Mouse (Mus musculus) 3134 (cell line): Measurements from ENCODE around the gene Ggn.
"Not testable (repeated sequence)": the region's sequence is repeated elsewhere in the genome, so short reads cannot be mapped to it uniquely, and the experiment has no call there.

Experiments
- DNase-seq: peaks from one replicate; pipeline ENCODE4 v3.0.0-alpha.2; 2011; ENCODE audit warnings: low spot score; ENCODE audit not compliant: insufficient read length; ENCODE audit errors: extremely low read depth

The Ggn gene

DNA sequence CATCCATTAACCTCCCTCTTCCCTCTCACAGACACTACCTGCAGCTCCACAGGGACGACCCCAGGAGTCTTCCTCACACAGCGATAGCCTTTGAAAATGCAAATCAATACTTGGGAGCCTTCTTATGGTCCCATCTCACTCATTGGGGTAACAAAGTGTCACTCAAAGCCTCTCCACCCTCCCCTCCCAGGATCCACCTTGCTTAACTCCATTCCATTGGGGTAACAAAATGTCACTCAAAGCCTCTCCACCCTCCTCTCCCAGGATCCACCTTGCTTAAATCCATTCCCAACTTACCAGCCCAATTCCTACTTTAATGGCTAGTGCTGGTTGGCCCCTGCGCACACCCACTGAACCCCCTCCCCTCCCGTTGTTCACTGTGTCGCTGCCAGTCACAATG lies 11.7 kb upstream of the Ggn start:
- no peak for DNase-seq

DNA sequence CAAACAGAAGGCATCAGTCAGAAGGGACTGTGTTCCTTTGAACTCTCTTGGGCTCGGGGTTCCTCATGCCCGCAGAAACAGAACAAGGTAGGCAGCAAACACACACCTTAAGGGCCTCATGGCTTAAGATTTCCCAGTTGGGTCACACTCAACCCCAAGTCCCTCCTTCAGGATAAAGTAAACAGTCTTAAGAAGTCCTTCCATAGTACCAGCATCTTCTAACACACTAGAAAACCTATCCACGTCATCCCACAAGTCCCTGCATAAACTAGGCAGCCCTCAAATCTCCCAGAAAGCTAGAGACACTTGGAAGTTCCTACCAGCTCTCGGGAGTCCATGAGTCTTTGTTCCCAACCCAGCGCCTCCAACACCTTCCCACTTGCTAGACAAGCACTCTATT lies 7.7 kb upstream of the Ggn start:
- no peak for DNase-seq

DNA sequence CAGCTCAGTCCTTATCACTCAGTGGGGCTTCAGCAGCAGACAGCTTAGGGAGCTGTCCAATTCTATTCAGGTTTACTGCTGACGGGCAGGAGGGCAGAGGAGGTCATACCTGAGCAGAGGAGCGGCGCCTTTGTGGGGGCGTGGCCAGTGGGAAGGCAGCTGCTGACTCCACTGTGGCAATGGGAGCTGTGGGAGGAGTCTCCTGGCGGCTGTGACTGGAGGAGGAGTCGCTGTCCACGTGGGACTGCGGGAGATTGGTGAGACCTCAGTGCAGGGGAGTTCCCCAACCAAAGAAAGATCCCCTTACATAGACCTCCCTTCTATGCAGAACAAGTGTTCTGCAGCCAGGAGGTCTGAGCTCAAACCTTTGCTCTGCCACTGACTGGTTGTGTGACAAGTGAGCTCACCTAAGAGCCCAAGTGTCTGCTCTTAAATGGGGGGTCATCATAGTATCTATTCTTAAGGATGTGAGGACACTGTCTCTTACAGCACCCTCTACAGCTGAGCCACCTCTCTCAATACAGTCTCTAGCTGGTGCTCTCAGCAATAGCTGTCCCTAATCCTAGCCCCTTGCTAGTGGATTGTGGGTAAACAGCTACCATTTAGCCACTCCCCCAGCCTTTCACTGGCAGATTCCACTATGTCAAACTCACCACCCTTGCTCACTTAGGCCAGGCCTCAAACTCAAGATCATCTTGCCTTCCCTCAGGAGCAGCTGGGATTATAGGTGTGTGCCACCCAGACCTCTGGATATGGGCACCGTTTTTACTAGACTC lies 7.1 kb upstream of the Ggn start:
- DNase-seq: no peak

DNA sequence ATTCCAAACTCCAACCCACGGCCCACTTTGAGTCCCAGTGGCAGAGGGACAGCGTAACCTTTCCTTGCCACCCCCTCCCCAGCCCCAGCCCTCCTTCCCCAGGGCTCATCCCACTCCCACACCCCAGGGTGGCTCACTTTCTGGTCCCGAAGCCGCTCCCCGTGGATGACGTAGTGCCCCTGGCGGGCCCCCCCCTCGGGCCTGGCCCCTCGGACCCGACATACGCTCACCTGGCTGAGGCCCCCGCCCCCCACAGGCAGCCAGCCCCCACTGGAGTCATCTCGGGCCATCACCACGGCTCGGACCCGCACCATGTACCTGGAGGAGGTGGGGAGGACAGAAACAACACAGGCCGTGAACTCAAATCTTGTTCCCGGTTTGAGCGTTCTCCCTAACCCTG lies 2.4 kb upstream of the Ggn start:
- no peak for DNase-seq

DNA sequence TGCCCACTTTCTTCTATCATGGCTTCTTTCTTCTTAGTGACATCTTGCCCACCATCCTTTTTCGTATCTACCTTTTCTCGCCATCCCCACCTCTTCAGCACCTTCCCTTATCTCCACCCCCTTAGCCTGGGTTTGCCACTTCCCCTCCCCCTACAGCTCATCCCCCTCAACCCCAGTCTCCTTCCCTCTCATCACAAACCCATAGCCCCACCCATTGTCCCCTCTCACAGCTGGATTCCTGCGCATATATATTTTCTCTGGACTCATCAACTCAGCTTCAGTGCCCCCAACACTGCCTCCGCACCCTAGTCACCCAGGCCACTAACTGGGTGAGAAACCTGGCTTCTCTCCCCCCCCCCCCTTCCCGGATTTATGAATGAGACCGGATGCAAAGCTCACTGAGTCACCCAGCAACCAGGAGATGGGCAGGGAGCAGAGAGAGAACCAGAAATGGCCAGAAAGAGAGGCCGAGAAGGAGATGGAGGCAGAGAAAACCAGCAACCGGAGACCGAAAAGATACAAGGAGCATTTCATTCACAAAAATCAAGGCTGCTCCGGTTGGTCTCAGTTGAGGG lies 1.8 kb upstream of the Ggn start:
- DNase-seq: peak; percentile 34

DNA sequence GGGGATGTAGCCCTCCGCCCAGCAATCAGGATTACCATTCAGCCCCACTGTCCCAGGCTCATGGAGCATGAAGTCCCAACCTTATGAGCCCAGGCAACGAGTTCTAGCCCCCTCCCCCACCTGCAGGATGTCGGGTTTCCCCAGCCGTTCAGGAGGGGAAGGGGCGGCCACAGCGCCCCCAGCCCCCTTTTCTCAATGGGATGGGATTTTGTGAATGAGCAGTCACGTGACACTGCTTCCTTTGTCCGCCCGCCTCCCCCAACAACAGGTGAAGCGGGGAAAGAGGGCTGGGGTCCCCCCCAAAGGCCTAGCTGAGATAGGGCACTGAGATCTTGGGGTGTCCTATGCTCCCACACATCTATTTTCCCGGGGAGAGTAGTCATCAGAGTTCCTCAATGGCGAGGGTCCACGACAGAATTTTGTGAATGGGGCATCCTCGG lies 1.2 kb upstream of the Ggn start:
- no peak for DNase-seq

DNA sequence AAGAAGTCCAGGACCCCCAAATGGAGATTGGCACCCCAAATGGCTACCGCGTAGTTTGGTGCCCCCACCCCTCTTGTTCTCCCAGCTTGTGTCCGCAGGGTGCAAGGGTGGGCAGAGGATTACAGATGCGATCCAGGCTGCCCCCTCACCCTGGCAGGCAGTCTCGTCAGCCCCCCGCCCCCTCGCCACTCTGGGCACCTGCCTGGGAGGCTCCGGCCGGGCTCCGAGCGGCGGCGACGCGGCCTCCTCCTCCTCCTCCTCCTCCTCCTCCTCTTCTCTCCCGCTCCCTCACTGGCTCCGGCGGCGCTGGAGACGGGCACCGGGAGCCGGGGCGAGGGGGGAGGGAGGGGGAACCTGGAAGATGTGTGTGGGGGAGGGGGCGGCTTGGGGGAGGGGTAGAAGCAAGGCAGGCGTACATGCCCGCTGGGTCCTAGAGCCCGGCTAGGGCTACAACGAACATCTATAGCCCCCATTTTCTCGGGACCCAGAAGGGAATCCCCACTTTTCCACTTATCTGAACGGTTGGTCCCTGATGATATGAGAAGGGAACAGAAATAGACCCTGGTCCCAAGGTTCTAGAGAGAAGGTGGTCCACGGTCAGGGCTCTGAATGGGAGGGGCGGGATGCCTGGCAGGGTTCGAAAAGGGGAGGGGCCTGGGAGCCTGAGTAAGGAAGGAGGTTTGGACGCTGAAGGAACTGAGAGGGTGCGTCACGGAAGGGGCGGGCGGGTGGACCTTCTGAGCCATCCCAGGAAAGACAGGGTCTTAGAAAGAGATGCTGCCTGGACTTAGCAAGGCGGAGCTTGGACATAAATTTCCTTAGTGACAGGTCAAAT lies 562 bp upstream of the Ggn start:
- peak; percentile 88 for DNase-seq

DNA sequence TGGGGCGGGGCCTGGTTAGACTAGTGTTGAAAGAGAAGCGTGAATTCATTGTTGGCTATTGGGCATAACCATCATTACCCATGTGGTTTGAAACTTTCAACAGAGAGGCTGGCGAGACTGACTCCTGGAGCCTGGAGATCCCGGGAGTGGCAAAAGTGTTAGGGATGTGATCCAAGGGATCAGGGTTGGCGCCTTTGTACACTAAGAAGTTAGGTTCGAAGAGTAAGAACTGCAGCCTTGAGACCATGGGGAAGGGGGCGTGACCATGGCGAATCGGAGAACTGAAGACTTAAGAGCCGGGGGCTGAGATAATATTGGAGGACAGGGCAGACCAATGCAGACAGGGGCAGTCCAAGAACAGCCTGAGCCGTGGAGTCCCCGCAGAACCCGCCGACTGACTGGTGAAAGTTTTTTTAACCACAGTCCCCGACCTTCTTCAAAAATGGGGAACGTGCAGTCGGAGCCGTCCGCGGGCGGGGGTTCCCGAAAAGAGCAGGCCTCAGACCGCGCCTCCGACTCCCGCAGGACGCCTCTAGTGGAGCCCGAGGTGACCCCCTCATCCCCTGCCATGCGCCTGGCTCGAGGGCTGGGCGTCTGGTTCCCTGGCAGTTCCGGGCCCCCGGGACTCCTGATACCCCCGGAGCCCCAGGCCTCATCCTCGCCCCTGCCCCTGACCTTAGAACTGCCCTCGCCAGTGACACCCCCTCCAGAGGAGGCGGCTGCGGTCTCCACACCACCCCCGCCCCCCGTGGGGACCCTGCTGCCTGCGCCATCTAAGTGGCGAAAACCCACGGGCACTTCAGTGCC lies 948 bp downstream of the Ggn start:
- no peak for DNase-seq

DNA sequence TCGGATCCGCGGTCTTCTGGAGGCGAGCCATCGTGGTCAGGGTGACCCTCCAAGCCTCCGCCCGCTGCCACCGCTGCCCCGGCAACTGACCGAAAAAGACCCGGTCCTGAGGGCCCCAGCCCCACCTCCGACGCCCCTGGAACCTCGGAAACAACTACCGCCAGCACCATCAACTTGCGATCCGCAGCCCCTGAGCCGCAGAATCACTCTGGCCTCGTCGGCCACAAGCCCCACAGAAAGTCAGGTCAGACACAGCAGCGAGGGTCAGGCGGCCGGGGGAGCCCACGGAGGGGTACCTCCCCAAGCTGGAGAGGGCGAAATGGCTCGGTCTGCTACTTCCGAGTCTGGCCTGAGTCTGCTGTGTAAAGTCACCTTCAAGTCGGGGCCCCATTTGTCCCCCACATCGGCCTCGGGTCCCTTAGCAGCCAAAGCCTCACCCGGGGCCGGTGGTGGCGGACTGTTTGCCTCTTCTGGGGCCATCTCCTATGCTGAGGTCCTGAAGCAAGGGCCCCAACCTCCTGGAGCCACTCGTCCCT lies 1.6 kb downstream of the Ggn start:
- DNase-seq: peak; percentile 28

DNA sequence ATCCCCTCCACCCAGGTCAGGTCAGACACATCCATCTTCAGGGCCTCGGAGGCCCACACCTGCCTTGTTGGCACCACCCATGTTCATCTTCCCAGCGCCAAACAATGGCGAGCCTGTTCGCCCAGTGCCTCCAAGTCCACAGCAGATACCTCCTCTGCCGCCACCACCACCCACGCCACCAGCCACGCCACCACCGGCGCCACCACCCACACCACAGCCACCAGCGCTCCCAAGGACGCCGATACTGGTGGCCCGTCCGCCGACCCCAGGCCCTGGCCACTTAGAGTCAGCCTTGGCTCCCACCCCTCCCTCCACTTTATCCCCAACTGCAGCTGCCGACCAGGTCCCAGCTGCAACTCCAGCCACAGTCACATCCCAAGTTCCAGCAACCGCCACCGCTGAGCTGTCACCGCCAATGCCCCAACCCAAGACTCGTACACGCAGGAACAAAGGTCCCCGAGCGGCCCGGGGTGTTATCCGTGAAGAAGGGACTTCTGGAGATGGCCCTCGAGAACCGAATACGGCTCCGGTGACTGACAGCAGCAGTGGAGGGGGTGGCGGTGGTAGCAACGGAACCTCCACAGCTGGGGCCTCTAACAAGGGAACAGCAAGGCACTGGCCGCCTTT lies 2.5 kb downstream of the Ggn start:
- DNase-seq: peak; percentile 28

DNA sequence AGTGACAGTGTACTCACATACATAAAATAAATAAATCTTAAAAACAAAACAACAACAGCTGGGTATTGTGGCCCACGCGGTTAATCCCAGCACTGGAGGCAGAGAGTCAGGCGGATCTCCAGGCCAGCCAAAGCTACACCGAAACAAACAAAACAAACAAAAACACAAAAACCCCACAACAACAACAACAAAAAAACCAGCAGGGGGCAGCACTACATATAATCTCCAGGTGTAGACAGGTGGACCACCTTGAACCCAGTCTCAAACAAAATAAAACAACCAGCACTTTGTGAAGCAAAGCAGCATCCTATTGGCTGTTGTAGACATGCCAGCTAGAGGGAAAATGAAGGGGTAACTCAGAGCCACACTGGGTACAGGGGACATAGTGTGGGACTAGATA lies 8.1 kb downstream of the Ggn start:
- no peak for DNase-seq

DNA sequence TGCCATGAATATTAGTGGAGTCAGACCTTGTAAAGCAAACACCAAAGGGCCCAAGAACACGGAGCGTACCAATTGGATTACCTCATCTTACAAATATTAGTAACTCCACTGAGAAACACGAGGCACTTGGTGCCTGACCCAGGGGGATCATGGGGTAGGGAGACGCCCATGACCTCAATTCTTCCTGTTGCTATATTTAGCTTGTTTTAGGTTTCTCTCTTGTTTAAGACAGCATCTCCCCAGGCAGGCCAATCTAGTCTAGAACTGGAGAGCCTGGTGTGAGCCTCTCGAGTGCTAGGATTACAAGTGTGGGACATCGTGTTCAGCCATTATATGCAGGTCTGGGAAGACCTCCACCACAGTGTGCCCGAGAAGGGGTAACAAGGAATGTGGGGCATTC lies 9.3 kb downstream of the Ggn start:
- peak; percentile 54 for DNase-seq

DNA sequence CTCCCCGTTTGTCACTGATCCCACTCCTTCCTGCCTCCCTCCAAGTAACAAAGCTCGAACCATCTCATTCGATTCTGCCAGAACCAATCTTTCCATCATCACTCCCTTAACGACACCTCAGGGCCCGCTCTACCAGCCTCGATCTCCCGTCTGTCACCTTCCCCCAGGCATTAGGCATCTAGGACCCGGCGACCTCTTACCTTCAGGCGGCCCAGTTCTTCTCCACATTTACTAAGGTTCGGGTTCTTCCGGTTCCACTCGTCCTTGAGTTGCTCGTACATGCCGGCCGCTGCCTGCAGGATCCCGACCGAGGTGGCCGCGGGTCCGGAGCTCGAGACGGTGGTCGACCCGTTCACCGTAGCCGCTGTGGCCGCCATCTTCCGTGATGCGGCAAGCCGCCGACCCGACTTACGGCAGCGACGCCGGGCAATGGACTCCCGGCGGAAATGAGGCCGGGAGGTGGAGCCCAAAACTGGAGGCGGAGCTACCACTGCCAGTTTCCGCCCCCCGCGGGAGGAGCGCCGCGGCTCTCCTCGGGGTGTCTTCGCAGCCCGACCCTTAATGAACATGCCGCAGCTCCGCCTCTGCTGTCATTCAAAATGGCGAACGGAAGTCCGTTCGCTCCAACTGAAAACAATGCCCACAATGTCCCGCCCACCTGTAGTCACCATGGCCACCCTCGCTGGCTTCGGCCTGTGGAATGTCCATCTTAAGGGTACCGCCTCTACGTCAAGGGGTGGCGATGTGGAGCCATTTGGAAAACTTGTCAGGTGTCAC lies 10.3 kb downstream of the Ggn start, which contains the start of gene Psmd8:
Psmd8 (minus strand) TSS at position 625 of the 777 bp plus-strand sequence.
- peak; percentile 99 for DNase-seq

DNA sequence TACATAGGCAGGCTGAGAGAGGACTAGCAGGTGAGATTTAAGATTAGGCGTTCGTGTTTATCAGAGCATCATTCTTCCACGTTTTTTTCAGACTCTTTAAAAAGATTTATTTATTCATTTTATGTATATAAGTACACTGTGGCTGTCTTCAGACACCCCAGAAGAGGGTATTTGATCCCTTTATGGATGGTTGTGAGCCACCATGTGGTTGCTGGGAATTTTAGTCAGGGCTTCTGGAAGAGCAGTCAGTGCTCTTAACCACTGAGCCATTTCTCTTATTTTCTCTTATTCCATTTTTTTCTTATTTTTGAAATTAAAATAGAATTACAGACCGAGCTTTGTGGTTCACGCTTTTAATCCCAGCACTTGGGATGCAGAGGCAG lies 10.8 kb downstream of the Ggn start:
- no peak for DNase-seq

DNA sequence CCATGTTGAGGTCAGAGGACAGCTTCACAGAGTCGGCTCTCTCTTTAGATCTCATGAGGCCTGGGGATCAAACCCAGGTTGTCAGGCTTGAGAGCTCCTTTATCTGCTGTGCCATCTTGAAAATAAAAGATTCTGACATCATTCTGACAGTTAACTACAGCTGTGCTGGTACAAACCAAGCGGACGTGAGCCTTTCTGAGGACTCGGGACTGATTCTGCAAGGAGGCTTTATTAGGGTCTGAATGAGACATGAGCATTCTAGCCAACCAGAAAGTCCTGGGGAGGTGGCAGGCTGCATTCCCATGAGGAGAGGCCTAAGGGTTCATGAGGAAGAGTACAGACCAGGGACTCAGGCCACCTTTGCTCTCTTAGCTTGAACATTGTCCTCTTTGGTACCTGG lies 11.3 kb downstream of the Ggn start:
- not testable (repeated sequence) for DNase-seq

DNA sequence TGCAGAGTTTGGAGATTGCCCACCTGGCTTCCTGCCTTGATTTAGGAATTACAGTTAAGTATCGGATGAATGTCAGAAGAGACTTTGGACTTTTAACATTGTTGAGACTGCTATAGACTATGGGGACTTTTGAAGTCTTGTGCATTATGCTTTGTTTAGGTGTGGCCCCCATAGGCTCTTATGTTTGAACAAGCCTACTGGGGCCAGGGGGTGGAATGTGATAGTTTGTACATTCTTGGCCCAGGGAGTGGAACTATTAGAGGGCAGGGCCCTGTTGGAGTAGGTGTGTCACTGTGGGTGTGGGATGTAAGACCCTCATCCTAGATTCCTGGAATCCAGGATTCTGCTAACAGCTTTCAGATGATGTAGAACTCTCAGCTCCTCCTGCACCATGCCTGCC lies 24.2 kb downstream of the Ggn start:
- not testable (repeated sequence) for DNase-seq

DNA sequence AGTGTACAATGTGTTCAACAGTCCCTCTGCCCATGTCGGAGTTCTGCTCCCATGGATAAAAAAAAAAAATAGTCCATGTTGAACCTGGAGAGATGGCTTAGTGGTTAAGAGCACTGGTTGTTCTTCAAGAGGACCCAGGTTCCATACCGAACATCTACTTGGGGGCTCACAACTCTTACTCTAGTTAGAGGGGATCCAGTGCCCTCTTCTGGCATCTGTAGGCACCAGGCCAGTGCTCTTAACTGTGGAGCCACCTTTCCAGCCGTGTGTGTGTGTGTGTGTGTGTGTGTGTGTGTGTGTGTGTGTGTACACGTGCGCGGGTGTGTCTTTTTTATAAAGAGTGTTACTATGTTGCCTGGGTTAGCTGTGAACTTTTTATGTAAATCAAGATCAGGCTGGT lies 32.6 kb downstream of the Ggn start:
- DNase-seq: no peak

DNA sequence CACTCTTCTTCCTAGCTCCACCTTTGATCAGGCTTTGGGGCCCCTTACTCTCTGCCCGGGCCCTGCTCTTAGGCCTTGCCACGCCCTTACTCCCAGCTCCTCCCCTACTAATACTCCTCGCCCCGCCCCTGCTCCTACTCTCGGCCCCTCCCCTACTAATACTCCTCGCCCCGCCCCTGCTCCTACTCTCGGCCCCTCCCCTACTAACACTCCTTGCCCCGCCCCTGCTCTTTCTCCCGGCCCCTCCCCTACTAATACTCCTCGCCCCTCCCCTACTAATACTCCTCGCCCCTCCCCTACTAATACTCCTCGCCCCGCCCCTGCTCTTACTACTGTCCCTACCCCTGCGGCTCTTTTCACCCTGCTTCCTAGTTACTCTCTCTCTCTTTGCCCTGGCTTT lies 41.0 kb downstream of the Ggn start:
- peak; percentile 54 for DNase-seq

DNA sequence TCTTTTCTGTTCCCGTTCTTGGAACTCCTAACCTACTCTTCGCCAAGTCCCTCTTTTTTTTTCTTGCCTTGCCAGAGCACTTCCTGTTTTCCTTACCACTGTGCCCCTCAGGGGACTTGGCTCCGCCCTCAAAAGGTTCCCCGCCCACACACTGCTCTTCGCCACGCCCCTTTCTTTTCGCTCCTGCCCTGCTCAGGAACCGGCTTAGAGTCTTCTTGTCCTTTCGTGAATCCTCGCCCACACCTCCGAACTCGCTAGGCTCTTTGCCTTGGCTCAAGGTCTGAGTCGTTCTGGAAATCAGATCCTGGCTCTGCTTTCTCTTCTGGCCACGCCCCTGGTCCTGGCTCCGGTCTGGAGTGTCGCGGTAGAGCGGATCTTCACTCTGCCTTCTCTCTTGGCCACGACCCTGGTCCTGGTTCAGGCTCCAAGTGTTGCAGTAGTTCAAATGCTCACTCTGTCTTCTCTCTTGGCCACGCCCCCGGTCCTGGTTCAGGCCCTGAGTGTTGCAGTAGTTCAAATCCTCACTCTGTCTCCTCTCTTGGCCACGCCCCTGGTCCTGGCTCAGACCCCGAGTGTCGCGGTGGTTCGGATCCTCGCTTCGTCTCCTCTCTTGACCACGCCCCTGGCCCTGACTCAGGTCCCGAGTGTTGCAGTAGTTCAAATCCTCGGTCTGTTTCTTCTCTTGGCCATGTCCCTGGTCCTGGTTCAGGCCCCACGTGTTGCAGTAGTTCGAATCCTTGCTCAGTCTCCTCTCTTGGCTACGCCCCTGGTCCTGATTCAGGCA lies 41.6 kb downstream of the Ggn start:
- DNase-seq: peak; percentile 95
